Mouse (Mus musculus): ENCODE data around the gene Xiap.

DNA sequence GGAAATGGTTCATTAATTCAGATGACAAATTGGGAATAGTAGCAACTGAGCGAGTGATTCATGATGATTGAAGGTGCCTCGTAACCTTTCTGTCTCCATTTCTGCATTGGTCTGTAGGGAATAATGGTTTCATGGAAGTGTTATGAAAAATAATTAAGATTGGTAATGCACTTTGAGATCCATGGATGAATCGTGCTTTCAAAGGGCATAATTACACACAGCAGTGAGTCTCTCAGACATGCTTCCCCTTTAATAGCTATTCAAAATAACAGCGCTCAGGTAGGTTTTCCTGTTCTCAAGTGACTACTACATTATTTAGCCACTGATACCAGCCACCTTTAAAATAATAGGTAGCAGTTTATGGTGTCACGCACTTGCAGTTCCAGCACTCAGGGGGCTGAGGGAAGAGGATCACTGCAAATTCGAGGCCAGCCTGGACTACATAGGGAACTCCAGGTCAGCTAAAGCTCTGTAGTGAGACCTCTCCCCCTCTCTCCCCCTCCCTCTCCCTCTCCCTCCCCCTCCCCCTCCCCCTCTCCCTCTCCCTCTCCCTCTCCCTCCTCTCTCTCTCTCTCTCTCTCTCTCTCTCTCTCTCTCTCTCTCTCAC is 60.1 kb downstream of the Xiap start:
- no peak for TF ChIP-seq CTCF (IDR thresholded peaks at IDR 0.05; ENCODE audit: borderline replicate concordance, extremely low read depth, insufficient read depth, insufficient read length)
- no peak for TF ChIP-seq POLR2A (IDR thresholded peaks at IDR 0.05; ENCODE audit: borderline replicate concordance, extremely low read depth, insufficient read depth, insufficient read length, poor library complexity, severe bottlenecking)

Measured in brain, embryonic 14.5 days (tissue).